Mouse (Mus musculus): ENCODE data around the gene Jam2. TPM values are rescaled to one million over a fixed set of nuclear protein-coding genes. Genes with fewer than 3 reads are reported as not detected.

The Jam2 gene
- total RNA-seq, 1 experiment from 2014 or later: not detected

- no peak for ATAC-seq (replicated peaks; ENCODE audit: insufficient number of reproducible peaks, low FRiP score, low TSS enrichment, poor library complexity, severe bottlenecking)
Observed at GRCm38 (mm10) chr16:84778431-84778830, 4.5 kb downstream of the Jam2 start.

- no peak for ATAC-seq (replicated peaks; ENCODE audit: insufficient number of reproducible peaks, low FRiP score, low TSS enrichment, poor library complexity, severe bottlenecking)
Observed at GRCm38 (mm10) chr16:84778861-84779630, 5.1 kb downstream of the Jam2 start.

- no peak for ATAC-seq (replicated peaks; ENCODE audit: insufficient number of reproducible peaks, low FRiP score, low TSS enrichment, poor library complexity, severe bottlenecking)
Observed at GRCm38 (mm10) chr16:84779718-84780117, 5.8 kb downstream of the Jam2 start.

GRCm38 (mm10) chr16:84783279-84783678, 9.4 kb downstream of the Jam2 start:
- ATAC-seq (replicated peaks; ENCODE audit: insufficient number of reproducible peaks, low FRiP score, low TSS enrichment, poor library complexity, severe bottlenecking): no peak

- no peak for ATAC-seq (replicated peaks; ENCODE audit: insufficient number of reproducible peaks, low FRiP score, low TSS enrichment, poor library complexity, severe bottlenecking)
Observed at GRCm38 (mm10) chr16:84784966-84785365, 11.0 kb downstream of the Jam2 start.

- ATAC-seq (replicated peaks; ENCODE audit: insufficient number of reproducible peaks, low FRiP score, low TSS enrichment, poor library complexity, severe bottlenecking): no peak
Observed at GRCm38 (mm10) chr16:84790595-84791165, 16.8 kb downstream of the Jam2 start.

GRCm38 (mm10) chr16:84793401-84793800, 19.5 kb downstream of the Jam2 start:
- no peak for ATAC-seq (replicated peaks; ENCODE audit: insufficient number of reproducible peaks, low FRiP score, low TSS enrichment, poor library complexity, severe bottlenecking)

GRCm38 (mm10) chr16:84795337-84795736, 21.4 kb downstream of the Jam2 start:
- ATAC-seq (replicated peaks; ENCODE audit: insufficient number of reproducible peaks, low FRiP score, low TSS enrichment, poor library complexity, severe bottlenecking): no peak

GRCm38 (mm10) chr16:84796678-84797077, 22.8 kb downstream of the Jam2 start:
- ATAC-seq (replicated peaks; ENCODE audit: insufficient number of reproducible peaks, low FRiP score, low TSS enrichment, poor library complexity, severe bottlenecking): no peak

- no peak for ATAC-seq (replicated peaks; ENCODE audit: insufficient number of reproducible peaks, low FRiP score, low TSS enrichment, poor library complexity, severe bottlenecking)
Observed at GRCm38 (mm10) chr16:84800038-84800437, 26.1 kb downstream of the Jam2 start.

- 0 out of 2 replicates have a peak, but pooled peaks have one; percentile 22 for ATAC-seq (replicated peaks; ENCODE audit: insufficient number of reproducible peaks, low FRiP score, low TSS enrichment, poor library complexity, severe bottlenecking)
Observed at GRCm38 (mm10) chr16:84802217-84802616, 28.3 kb downstream of the Jam2 start.

GRCm38 (mm10) chr16:84804866-84805265, 30.9 kb downstream of the Jam2 start:
- ATAC-seq (replicated peaks; ENCODE audit: insufficient number of reproducible peaks, low FRiP score, low TSS enrichment, poor library complexity, severe bottlenecking): no peak

GRCm38 (mm10) chr16:84806175-84806574, 32.3 kb downstream of the Jam2 start:
- no peak for ATAC-seq (replicated peaks; ENCODE audit: insufficient number of reproducible peaks, low FRiP score, low TSS enrichment, poor library complexity, severe bottlenecking)

GRCm38 (mm10) chr16:84807874-84808273, 34.0 kb downstream of the Jam2 start:
- no peak for ATAC-seq (replicated peaks; ENCODE audit: insufficient number of reproducible peaks, low FRiP score, low TSS enrichment, poor library complexity, severe bottlenecking)

- no peak for ATAC-seq (replicated peaks; ENCODE audit: insufficient number of reproducible peaks, low FRiP score, low TSS enrichment, poor library complexity, severe bottlenecking)
Observed at GRCm38 (mm10) chr16:84810254-84810653, 36.3 kb downstream of the Jam2 start.

GRCm38 (mm10) chr16:84813852-84814251, 39.9 kb downstream of the Jam2 start:
- ATAC-seq (replicated peaks; ENCODE audit: insufficient number of reproducible peaks, low FRiP score, low TSS enrichment, poor library complexity, severe bottlenecking): no peak

GRCm38 (mm10) chr16:84814511-84814910, 40.6 kb downstream of the Jam2 start:
- ATAC-seq (replicated peaks; ENCODE audit: insufficient number of reproducible peaks, low FRiP score, low TSS enrichment, poor library complexity, severe bottlenecking): 0 out of 2 replicates have a peak, but pooled peaks have one; percentile 29

GRCm38 (mm10) chr16:84817423-84817822, 43.5 kb downstream of the Jam2 start:
- ATAC-seq (replicated peaks; ENCODE audit: insufficient number of reproducible peaks, low FRiP score, low TSS enrichment, poor library complexity, severe bottlenecking): no peak

GRCm38 (mm10) chr16:84825009-84825408, 51.1 kb downstream of the Jam2 start:
- no peak for ATAC-seq (replicated peaks; ENCODE audit: insufficient number of reproducible peaks, low FRiP score, low TSS enrichment, poor library complexity, severe bottlenecking)

GRCm38 (mm10) chr16:84831696-84832095, 57.8 kb downstream of the Jam2 start:
- no peak for ATAC-seq (replicated peaks; ENCODE audit: insufficient number of reproducible peaks, low FRiP score, low TSS enrichment, poor library complexity, severe bottlenecking)

Measured in monocyte, adult 5-6 weeks (primary cell).